Mouse (Mus musculus) lung, postnatal 0 days (tissue): ENCODE measurements at regions not wholly inside any gene's neighbourhood (a gene's known extent, or its start where the extent isn't known, plus 50 kb on each side); places are given as distances from the start of the nearest gene placed in this dataset.

Experiments
- ATAC-seq: fragments of 200-750 bp; cut with Nextera tagmentation; 2 replicates; pipeline ENCODE4 v1.8.0; 2017; ENCODE audit warnings: moderate library complexity
- DNase-seq: peaks from one replicate; pipeline ENCODE4 v3.0.0-alpha.2; 2016; ENCODE audit warnings: low spot score
- H3K27ac ChIP-seq: fragments of 300-500 bp; sonication (generic); 2 replicates; pipeline ENCODE4 v1.5.1; 2014; ENCODE audit warnings: antibody characterized with exemption, mild to moderate bottlenecking, low read length, mixed read lengths
- H3K27me3 ChIP-seq: fragments of 300-500 bp; sonication (generic); replicated peaks from 2 replicates; pipeline ENCODE4 v1.6.1; 2014; ENCODE audit warnings: low read length, mixed read lengths; ENCODE audit not compliant: insufficient read depth
- H3K36me3 ChIP-seq: fragments of 300-500 bp; sonication (generic); 2 replicates; pipeline ENCODE4 v1.6.1; 2014; ENCODE audit warnings: low read length, mixed read lengths; ENCODE audit not compliant: insufficient read depth
- H3K4me1 ChIP-seq: fragments of 300-500 bp; sonication (generic); 2 replicates; pipeline ENCODE4 v1.6.1; 2014; ENCODE audit warnings: antibody characterized with exemption, low read depth, low read length, mixed read lengths; ENCODE audit not compliant: insufficient read depth
- H3K4me2 ChIP-seq: fragments of 300-500 bp; sonication (generic); replicated peaks from 2 replicates; pipeline ENCODE4 v1.6.1; 2014; ENCODE audit warnings: low read depth, mild to moderate bottlenecking, low read length, moderate library complexity, mixed read lengths
- H3K4me3 ChIP-seq: fragments of 300-500 bp; sonication (generic); 2 replicates; pipeline ENCODE4 v1.5.1; 2014; ENCODE audit warnings: low read depth, low read length
- H3K9ac ChIP-seq: fragments of 300-500 bp; sonication (generic); replicated peaks from 2 replicates; pipeline ENCODE4 v1.6.1; 2014; ENCODE audit warnings: low read depth, mild to moderate bottlenecking
- H3K9me3 ChIP-seq: fragments of 300-500 bp; sonication (generic); 2 replicates; pipeline ENCODE4 v1.6.1; 2016; ENCODE audit warnings: low read length, mixed read lengths
- CTCF ChIP-seq: IDR thresholded peaks from 2 replicates; pipeline ENCODE4 v1.5.1; 2016; ENCODE audit warnings: antibody characterized with exemption, mild to moderate bottlenecking
- EP300 ChIP-seq: IDR thresholded peaks from 2 replicates; pipeline ENCODE4 v1.6.1; 2016; ENCODE audit warnings: antibody characterized with exemption, mild to moderate bottlenecking, control low read depth
- WGBS: fragments of 180-500 bp; shearing (Covaris S2); extraction: QIAGEN DNeasy Blood & Tissue Kit; methylation state at CpG from one replicate; pipeline ENCODE4 v1.1.7; 2014; 5-methylcytosine and 5-hydroxymethylcytosine counted together

DNA sequence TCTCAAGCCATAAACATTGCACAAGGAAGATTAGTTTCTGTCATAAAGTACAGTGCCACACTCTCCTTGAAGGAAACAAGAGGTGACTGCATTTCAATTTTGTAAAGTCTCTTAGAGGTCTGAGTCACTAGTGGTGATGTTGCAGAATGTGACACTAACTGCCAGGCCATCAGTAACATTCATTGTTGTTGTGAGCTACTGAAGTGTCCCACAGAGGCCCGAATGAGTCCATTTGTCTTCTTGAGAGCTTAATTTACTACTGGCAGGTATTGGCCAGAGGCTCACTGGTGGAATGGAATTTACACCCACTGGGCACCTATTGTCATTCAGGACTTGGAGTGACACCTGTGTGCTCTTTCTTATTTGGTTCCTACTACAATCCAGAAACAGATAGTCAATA, 299.0 kb downstream of the Fam84b start:
- no peak overlapping the region for H3K27ac ChIP-seq
- H3K4me2 ChIP-seq = no peak overlapping the region
- H3K36me3 ChIP-seq = no peaks in the 10 kb centered on the region
- no peaks in the 10 kb centered on the region for H3K4me1 ChIP-seq
- ATAC-seq (no peak), DNase-seq (no peak)
- H3K27me3 ChIP-seq = no peaks in the 10 kb centered on the region
- TF ChIP-seq EP300 (no peak), CTCF (no peak)
- no peak overlapping the region for H3K4me3 ChIP-seq
- 29% methylated on average over 1 of the region's 1 CpGs for WGBS
- H3K9me3 ChIP-seq = no peaks in the 10 kb centered on the region
- no peak overlapping the region for H3K9ac ChIP-seq

DNA sequence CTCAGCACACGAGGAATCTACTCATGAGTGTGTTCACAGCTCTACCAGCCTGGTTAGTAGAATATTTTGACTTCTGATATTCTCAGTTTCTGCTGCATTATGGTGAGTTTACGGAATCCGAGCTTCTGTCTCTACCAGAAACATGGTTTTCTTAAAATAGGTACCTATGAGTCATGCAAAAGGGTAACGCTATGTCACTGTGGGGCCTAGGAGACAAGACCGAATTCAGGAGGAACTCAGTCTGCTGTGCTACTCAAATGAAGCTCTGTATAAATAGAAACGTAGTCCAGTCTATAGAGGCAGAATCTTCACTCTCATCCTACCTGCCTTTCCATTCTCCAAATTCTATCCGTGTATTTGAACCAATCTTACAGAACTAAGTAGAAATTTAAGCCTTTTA, 305.5 kb downstream of the Fam84b start:
- TF ChIP-seq EP300 (no peak), CTCF (no peak)
- Histone ChIP-seq H3K27ac (no peak overlapping the region), H3K9me3 (no peaks in the 10 kb centered on the region), H3K4me1 (no peaks in the 10 kb centered on the region), H3K36me3 (no peaks in the 10 kb centered on the region), H3K4me3 (no peak overlapping the region), H3K4me2 (no peak overlapping the region), H3K9ac (no peak overlapping the region), H3K27me3 (no peaks in the 10 kb centered on the region)
- DNase-seq (no peak), ATAC-seq (no peak)
- 84% methylated on average over 7 of the region's 7 CpGs for WGBS

DNA sequence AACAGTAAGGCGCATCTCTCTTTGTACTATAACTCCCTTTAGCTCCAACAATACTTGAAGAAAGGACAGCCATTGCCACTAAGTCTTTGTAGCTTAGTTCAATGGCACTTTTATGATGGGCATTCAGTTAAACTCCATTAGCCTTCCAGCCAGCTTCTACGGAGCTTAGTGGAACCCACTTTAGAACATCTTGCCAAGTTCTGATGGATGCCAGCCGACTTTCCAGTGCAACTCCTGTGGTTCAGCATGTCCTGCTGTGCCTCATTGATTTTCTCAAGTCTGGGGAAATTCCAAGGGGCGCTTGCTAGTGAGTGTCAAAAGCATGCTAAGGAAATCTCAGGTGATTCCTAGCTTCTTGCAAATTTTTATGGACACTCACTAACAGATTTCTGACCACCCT, 316.4 kb downstream of the Fam84b start:
- H3K36me3 ChIP-seq = no peaks in the 10 kb centered on the region
- no peaks in the 10 kb centered on the region for H3K9me3 ChIP-seq
- H3K4me3 ChIP-seq = no peak overlapping the region
- H3K27ac ChIP-seq = no peak overlapping the region
- TF ChIP-seq CTCF = no peak
- TF ChIP-seq EP300 = no peak
- ATAC-seq (no peak), DNase-seq (no peak)
- no peak overlapping the region for H3K4me2 ChIP-seq
- H3K9ac ChIP-seq = no peak overlapping the region
- 81% methylated on average over 4 of the region's 4 CpGs for WGBS
- no peaks in the 10 kb centered on the region for H3K27me3 ChIP-seq
- H3K4me1 ChIP-seq = no peaks in the 10 kb centered on the region

- DNase-seq (peak; percentile 88), ATAC-seq (peak; percentile 93)
- TF ChIP-seq EP300 (peak; percentile 46), CTCF (no peak)
- WGBS = 52% methylated on average over 9 of the region's 9 CpGs
- Histone ChIP-seq H3K4me2 (no peak overlapping the region), H3K9ac (no peak overlapping the region), H3K27ac (no peak overlapping the region), H3K36me3 (no peaks in the 10 kb centered on the region), H3K27me3 (no peaks in the 10 kb centered on the region), H3K9me3 (no peaks in the 10 kb centered on the region), H3K4me1 (no peaks in the 10 kb centered on the region), H3K4me3 (no peak overlapping the region)
These were observed 318.9 kb downstream of the Fam84b start for GRCm38 (mm10) chr15:60534701-60535100.

DNA sequence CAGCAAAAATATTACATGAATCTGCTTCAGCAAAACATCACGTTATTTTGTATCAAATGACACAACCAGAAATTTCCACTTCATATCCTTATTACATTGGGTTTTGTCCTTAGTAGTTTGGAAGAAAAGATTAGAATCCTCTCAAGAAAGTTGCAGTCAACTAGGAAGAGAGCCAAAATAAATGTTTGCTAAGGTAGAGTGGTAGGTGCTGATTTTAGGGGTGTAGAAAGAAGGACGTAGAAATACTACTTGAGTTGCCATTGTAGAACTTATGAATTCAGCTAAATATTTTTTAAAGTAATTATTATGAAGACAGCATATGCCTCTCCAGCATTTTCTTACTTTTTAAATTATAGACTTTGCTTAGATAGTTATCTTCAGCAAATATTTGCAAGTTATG, 336.8 kb downstream of the Fam84b start:
- H3K4me1 ChIP-seq = no peaks in the 10 kb centered on the region
- ATAC-seq (peak; percentile 70), DNase-seq (peak; percentile 84)
- no peak overlapping the region for H3K4me3 ChIP-seq
- no peak overlapping the region for H3K4me2 ChIP-seq
- H3K36me3 ChIP-seq = no peaks in the 10 kb centered on the region
- 62% methylated on average over 2 of the region's 2 CpGs for WGBS
- H3K9me3 ChIP-seq = no peaks in the 10 kb centered on the region
- TF ChIP-seq EP300 = peak; percentile 58
- TF ChIP-seq CTCF = no peak
- H3K27ac ChIP-seq = no peak overlapping the region
- H3K9ac ChIP-seq = no peak overlapping the region
- no peaks in the 10 kb centered on the region for H3K27me3 ChIP-seq

- 77% methylated on average over 4 of the region's 4 CpGs for WGBS
These were observed 376.7 kb downstream of the Fam84b start for GRCm38 (mm10) chr15:60476755-60477310.

DNA sequence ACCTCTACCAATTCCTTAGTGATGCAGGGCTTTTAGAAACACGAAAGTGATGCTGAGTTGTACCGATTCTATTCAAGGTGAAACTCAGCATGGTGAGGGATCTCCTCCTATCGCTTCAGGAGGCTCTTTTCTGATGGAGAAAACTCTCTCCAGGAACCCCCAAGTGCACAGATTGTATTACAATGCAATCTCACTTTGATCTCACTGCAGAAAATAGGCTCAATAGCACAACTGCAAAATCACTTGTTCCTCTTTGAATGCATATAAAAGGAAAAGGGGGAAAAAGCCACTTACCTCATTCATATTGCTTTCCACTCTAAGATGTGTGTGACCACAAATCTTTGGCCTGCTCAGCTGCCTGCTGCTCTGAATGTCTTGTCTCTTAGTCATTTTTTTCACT, 378.5 kb downstream of the Fam84b start:
- ATAC-seq = no peak
- Histone ChIP-seq H3K9me3 (no peaks in the 10 kb centered on the region), H3K27me3 (no peaks in the 10 kb centered on the region), H3K4me1 (no peaks in the 10 kb centered on the region), H3K4me2 (no peak overlapping the region), H3K9ac (no peak overlapping the region), H3K27ac (no peak overlapping the region), H3K4me3 (no peak overlapping the region), H3K36me3 (no peaks in the 10 kb centered on the region)
- TF ChIP-seq CTCF (no peak), EP300 (no peak)
- 66% methylated on average over 3 of the region's 3 CpGs for WGBS
- DNase-seq = no peak

More at GRCm38 (mm10) chr15:60476755-60477310, 376.7 kb downstream of the Fam84b start:
- Histone ChIP-seq H3K4me3 (no peak overlapping the region), H3K27me3 (no peaks in the 10 kb centered on the region), H3K4me2 (no peak overlapping the region), H3K9ac (no peak overlapping the region), H3K27ac (no peak overlapping the region), H3K36me3 (no peaks in the 10 kb centered on the region), H3K4me1 (no peaks in the 10 kb centered on the region), H3K9me3 (no peaks in the 10 kb centered on the region)
- no peak for ATAC-seq
- no peak for TF ChIP-seq CTCF
- TF ChIP-seq EP300 = no peak
- DNase-seq = no peak
